Mouse (Mus musculus): ENCODE measurements around the gene Mbtd1. TPM values are rescaled to one million over a fixed set of nuclear protein-coding genes. Genes with fewer than 3 reads are reported as not detected.
"Not testable (repeated sequence)": the region's sequence is repeated elsewhere in the genome, so short reads cannot be mapped to it uniquely, and the experiment has no call there.

Gene Mbtd1
- polyA plus RNA-seq, 1 experiment from 2014 or later: 44.1 TPM

- ATAC-seq; H3K9me3 ChIP-seq (ENCODE audit: control insufficient read depth, low read length); H3K27ac ChIP-seq (ENCODE audit: low read length); H3K9ac ChIP-seq (replicated peaks; ENCODE audit: low read depth, low read length); H3K4me3 ChIP-seq (replicated peaks; ENCODE audit: low read length); H3K4me1 ChIP-seq (replicated peaks; ENCODE audit: control insufficient read depth, insufficient read depth, low read length); H3K27me3 ChIP-seq (replicated peaks; ENCODE audit: control insufficient read depth, insufficient read depth, low read length); H3K4me2 ChIP-seq (ENCODE audit: low read length): not testable (repeated sequence)
- WGBS: 95% methylated on average over 2 of the region's 2 CpGs
- peaks cover 25% of the 10 kb centered on the region for H3K36me3 ChIP-seq (ENCODE audit: control insufficient read depth, insufficient read depth)
Measured at GRCm38 (mm10) chr11:93915019-93915418, 29.4 kb downstream of the Mbtd1 start.

DNA sequence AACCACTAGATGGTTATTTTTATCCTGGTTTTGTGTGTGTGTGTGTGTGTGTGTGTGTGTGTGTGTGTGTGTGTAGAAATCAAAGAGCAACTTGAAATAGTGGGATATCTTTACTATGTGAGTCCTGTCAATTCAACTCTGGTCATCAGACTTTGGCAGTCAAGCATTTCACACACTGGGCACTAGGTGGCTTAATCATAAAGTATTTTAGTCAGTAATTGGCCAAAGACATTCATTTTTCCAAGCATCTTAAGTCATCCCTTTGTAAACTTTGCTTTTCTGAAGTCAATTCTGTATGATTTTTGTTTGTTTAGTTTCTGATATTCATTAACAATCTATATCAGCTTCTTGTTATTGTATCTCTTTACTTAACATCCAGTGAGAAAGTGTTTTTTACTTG is 43.5 kb downstream of the Mbtd1 start:
- H3K27me3 ChIP-seq (replicated peaks; ENCODE audit: control insufficient read depth, insufficient read depth, low read length): no peaks in the 10 kb centered on the region

GRCm38 (mm10) chr11:93940906-93941305 is 55.3 kb downstream of the Mbtd1 start:
- H3K27ac ChIP-seq (ENCODE audit: low read length): no peak overlapping the region
- H3K9me3 ChIP-seq (ENCODE audit: control insufficient read depth, low read length): no peaks in the 10 kb centered on the region
- 89% methylated on average over 2 of the region's 2 CpGs for WGBS
- no peak overlapping the region for H3K9ac ChIP-seq (replicated peaks; ENCODE audit: low read depth, low read length)
- no peaks in the 10 kb centered on the region for H3K4me1 ChIP-seq (replicated peaks; ENCODE audit: control insufficient read depth, insufficient read depth, low read length)
- H3K4me2 ChIP-seq (ENCODE audit: low read length): no peak overlapping the region
- no peak overlapping the region for H3K4me3 ChIP-seq (replicated peaks; ENCODE audit: low read length)
- H3K27me3 ChIP-seq (replicated peaks; ENCODE audit: control insufficient read depth, insufficient read depth, low read length): no peaks in the 10 kb centered on the region
- ATAC-seq: no peak
- H3K36me3 ChIP-seq (ENCODE audit: control insufficient read depth, insufficient read depth): peaks cover 18% of the 10 kb centered on the region; the same call in 1 of the 2 replicates

More for the DNA sequence above, 43.5 kb downstream of the Mbtd1 start:
- no peak overlapping the region for H3K9ac ChIP-seq (replicated peaks; ENCODE audit: low read depth, low read length)
- no peaks in the 10 kb centered on the region for H3K4me1 ChIP-seq (replicated peaks; ENCODE audit: control insufficient read depth, insufficient read depth, low read length)
- no peak overlapping the region for H3K4me2 ChIP-seq (ENCODE audit: low read length)
- no peak overlapping the region for H3K27ac ChIP-seq (ENCODE audit: low read length)
- no peak for ATAC-seq
- H3K9me3 ChIP-seq (ENCODE audit: control insufficient read depth, low read length): no peaks in the 10 kb centered on the region
- H3K4me3 ChIP-seq (replicated peaks; ENCODE audit: low read length): no peak overlapping the region
- peaks cover 39% of the 10 kb centered on the region for H3K36me3 ChIP-seq (ENCODE audit: control insufficient read depth, insufficient read depth)

DNA sequence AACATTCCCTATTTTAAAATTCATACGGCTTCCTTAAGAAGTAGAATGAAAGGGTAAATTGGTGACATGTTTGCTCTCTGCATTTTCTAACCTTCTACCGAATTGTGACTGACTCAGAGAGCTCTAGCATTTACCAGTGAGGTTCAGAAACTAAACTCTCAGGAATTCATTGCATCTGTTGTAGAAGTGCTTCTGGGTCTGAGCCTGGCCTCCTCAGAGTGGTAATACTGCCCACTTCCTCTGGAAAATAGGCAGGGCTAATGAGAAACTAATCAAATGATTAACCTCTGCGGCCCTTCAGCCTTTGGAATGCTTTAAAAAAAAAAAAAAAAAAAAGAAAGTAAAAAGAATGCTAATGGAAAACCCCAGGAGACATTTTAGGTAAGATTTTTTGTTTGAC is 59.3 kb downstream of the Mbtd1 start:
- Histone ChIP-seq H3K4me2 (ENCODE audit: low read length) (no peak overlapping the region), H3K9ac (replicated peaks; ENCODE audit: low read depth, low read length) (no peak overlapping the region), H3K27ac (ENCODE audit: low read length) (no peak overlapping the region), H3K9me3 (ENCODE audit: control insufficient read depth, low read length) (no peaks in the 10 kb centered on the region), H3K4me3 (replicated peaks; ENCODE audit: low read length) (no peak overlapping the region), H3K4me1 (replicated peaks; ENCODE audit: control insufficient read depth, insufficient read depth, low read length) (no peaks in the 10 kb centered on the region), H3K36me3 (ENCODE audit: control insufficient read depth, insufficient read depth) (peaks cover 8% of the 10 kb centered on the region; the same call in 1 of the 2 replicates), H3K27me3 (replicated peaks; ENCODE audit: control insufficient read depth, insufficient read depth, low read length) (no peaks in the 10 kb centered on the region)
- ATAC-seq: no peak
- 79% methylated on average over 3 of the region's 3 CpGs for WGBS

DNA sequence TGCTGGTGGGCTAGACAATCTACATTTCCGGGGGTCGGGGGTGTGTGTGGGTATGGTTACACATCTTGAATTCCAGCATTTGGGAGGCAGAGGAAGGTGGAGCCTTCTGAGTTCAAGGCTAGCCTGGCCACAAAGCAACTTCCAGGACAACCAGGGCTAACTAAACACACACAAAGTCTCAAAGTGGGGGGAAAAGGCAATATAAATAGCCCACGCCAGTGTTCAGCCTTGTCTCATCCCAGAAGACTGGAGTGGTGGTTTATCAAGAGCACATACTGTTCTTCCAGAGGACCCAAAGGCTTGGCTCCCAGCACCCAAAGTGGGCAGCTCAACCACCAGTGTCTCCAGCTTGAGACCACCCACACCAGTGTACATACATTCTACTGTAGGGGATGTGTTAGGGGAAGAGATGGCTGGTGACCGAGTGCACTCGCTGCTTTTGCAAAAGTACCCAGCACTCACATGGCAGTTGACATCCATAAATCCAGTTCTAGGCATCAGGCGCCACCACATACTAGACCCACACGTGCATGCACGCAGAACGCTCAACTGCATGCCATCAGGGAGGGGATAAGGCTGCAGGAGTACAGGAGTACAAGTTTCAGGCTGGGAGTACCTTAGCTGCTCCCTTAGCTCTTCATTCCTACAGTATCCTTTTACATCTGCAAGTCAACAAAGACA is 63.4 kb downstream of the Mbtd1 start:
- Histone ChIP-seq H3K4me2 (ENCODE audit: low read length) (no peak overlapping the region), H3K9me3 (ENCODE audit: control insufficient read depth, low read length) (no peaks in the 10 kb centered on the region), H3K27me3 (replicated peaks; ENCODE audit: control insufficient read depth, insufficient read depth, low read length) (no peaks in the 10 kb centered on the region), H3K4me1 (replicated peaks; ENCODE audit: control insufficient read depth, insufficient read depth, low read length) (peaks cover 4% of the 10 kb centered on the region; the same call in 1 of the 2 replicates), H3K4me3 (replicated peaks; ENCODE audit: low read length) (no peak overlapping the region), H3K36me3 (ENCODE audit: control insufficient read depth, insufficient read depth) (peaks cover 5% of the 10 kb centered on the region; the same call in 1 of the 2 replicates), H3K27ac (ENCODE audit: low read length) (no peak overlapping the region), H3K9ac (replicated peaks; ENCODE audit: low read depth, low read length) (no peak overlapping the region)
- no peak for ATAC-seq
- WGBS: 94% methylated on average over 9 of the region's 9 CpGs

- Histone ChIP-seq H3K27me3 (replicated peaks; ENCODE audit: control insufficient read depth, insufficient read depth, low read length) (no peaks in the 10 kb centered on the region), H3K4me3 (replicated peaks; ENCODE audit: low read length) (no peak overlapping the region), H3K9ac (replicated peaks; ENCODE audit: low read depth, low read length) (no peak overlapping the region), H3K9me3 (ENCODE audit: control insufficient read depth, low read length) (no peaks in the 10 kb centered on the region), H3K36me3 (ENCODE audit: control insufficient read depth, insufficient read depth) (peaks cover 5% of the 10 kb centered on the region; the same call in 1 of the 2 replicates), H3K4me2 (ENCODE audit: low read length) (no peak overlapping the region), H3K27ac (ENCODE audit: low read length) (no peak overlapping the region), H3K4me1 (replicated peaks; ENCODE audit: control insufficient read depth, insufficient read depth, low read length) (peaks cover 10% of the 10 kb centered on the region)
- no peak for ATAC-seq
- 74% methylated on average over 1 of the region's 1 CpGs for WGBS
Measured at GRCm38 (mm10) chr11:93950045-93950444, 64.4 kb downstream of the Mbtd1 start.

GRCm38 (mm10) chr11:93952376-93952775 is 66.7 kb downstream of the Mbtd1 start:
- no peak overlapping the region for H3K27ac ChIP-seq (ENCODE audit: low read length)
- WGBS: 79% methylated on average over 5 of the region's 5 CpGs
- no peak overlapping the region for H3K4me2 ChIP-seq (ENCODE audit: low read length)
- no peaks in the 10 kb centered on the region for H3K27me3 ChIP-seq (replicated peaks; ENCODE audit: control insufficient read depth, insufficient read depth, low read length)
- peaks cover 5% of the 10 kb centered on the region; the same call in 1 of the 2 replicates for H3K36me3 ChIP-seq (ENCODE audit: control insufficient read depth, insufficient read depth)
- no peaks in the 10 kb centered on the region for H3K9me3 ChIP-seq (ENCODE audit: control insufficient read depth, low read length)
- ATAC-seq: no peak
- peaks cover 18% of the 10 kb centered on the region for H3K4me1 ChIP-seq (replicated peaks; ENCODE audit: control insufficient read depth, insufficient read depth, low read length)
- H3K4me3 ChIP-seq (replicated peaks; ENCODE audit: low read length): no peak overlapping the region
- H3K9ac ChIP-seq (replicated peaks; ENCODE audit: low read depth, low read length): no peak overlapping the region

DNA sequence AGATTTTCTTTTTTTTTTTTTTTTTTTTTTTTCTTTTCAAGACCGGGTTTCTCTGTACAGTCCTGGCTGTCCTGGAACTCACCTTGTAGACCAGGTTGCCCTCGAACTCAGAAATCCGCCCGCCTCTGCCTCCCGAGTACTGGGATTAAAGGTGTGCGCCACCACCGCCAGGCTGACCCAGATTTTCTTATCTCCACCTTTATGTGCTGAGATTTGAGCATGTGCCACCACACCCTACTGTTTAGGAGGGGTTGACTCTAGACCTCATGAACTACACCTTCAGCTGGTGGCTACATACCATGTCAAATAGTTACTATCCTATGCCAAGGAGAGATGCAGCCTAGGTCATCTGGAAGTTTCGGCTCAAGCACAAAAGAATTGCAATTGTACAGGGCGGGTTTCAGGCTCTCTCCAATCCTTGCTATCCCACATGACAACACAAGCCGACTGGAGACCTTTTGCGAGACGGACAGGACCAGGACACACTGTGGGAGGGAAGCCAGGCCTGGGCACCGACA is 69.1 kb downstream of the Mbtd1 start:
- peak overlapping the region; percentile 87; the same call in 1 of the 2 replicates for H3K27ac ChIP-seq (ENCODE audit: low read length)
- H3K27me3 ChIP-seq (replicated peaks; ENCODE audit: control insufficient read depth, insufficient read depth, low read length): no peaks in the 10 kb centered on the region
- H3K36me3 ChIP-seq (ENCODE audit: control insufficient read depth, insufficient read depth): peaks cover 18% of the 10 kb centered on the region
- H3K9ac ChIP-seq (replicated peaks; ENCODE audit: low read depth, low read length): peak overlapping the region; percentile 70
- H3K4me2 ChIP-seq (ENCODE audit: low read length): peak overlapping the region; percentile 75
- no peaks in the 10 kb centered on the region for H3K9me3 ChIP-seq (ENCODE audit: control insufficient read depth, low read length)
- H3K4me3 ChIP-seq (replicated peaks; ENCODE audit: low read length): peak overlapping the region; percentile 71
- peak; percentile 14; the same call in 1 of the 2 replicates for ATAC-seq
- H3K4me1 ChIP-seq (replicated peaks; ENCODE audit: control insufficient read depth, insufficient read depth, low read length): peaks cover 18% of the 10 kb centered on the region
- WGBS: 46% methylated on average over 13 of the region's 13 CpGs

DNA sequence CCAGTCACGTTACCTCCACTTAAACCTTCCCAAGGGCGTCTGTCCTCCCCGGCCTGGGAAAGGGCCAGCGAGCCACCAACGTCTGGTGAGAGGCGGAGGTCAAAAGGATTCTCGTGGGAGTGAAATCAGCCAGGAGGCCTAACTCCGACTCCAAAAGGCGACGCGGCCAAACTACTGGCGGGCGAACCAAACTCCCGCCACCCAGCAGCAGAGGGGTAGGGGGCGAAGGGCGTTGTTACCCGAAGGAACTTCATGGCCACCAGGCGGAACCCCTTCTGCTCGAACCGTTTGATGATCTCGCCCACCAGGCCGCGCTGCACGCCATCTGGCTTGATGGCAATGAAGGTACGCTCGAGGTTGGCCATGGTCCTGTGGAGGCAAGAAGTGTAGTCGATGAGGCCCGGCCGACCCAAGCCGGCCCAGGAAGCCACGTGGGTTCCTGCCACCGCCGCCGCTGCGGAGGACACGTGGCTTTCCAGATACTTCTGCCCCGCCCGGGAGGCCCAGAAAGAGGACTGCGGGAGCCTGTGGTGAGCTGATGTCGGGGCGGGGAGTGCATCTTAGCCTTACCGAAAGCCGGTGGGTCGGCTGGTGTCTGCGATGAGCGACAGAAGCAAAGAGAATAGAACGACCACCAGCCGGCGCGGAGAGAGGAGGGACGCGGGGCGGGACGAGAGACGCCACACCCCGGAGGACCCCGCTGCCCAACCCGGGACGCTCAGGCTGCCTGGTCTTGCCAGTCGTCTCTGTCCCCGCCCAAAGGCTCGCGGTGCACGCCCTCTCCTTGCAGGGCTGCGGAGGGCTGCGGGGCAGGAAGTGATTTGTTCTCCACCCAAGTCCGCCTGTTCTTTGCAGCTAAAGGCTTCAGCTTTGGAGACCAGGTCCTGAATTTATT is 69.9 kb downstream of the Mbtd1 start:
- H3K27me3 ChIP-seq (replicated peaks; ENCODE audit: control insufficient read depth, insufficient read depth, low read length): no peaks in the 10 kb centered on the region
- ATAC-seq: peak; percentile 98
- no peaks in the 10 kb centered on the region for H3K9me3 ChIP-seq (ENCODE audit: control insufficient read depth, low read length)
- H3K4me1 ChIP-seq (replicated peaks; ENCODE audit: control insufficient read depth, insufficient read depth, low read length): peaks cover 18% of the 10 kb centered on the region
- under 1% methylated on average over 66 of the region's 67 CpGs for WGBS
- H3K36me3 ChIP-seq (ENCODE audit: control insufficient read depth, insufficient read depth): peaks cover 23% of the 10 kb centered on the region
- H3K27ac ChIP-seq (ENCODE audit: low read length): peak overlapping the region; percentile 87
- H3K4me2 ChIP-seq (ENCODE audit: low read length): peak overlapping the region; percentile 75
- peak overlapping the region; percentile 71 for H3K4me3 ChIP-seq (replicated peaks; ENCODE audit: low read length)
- peak overlapping the region; percentile 70 for H3K9ac ChIP-seq (replicated peaks; ENCODE audit: low read depth, low read length)

All from forebrain, embryonic 16.5 days (tissue).